Mouse (Mus musculus): ENCODE data around the gene Srprb.

DNA sequence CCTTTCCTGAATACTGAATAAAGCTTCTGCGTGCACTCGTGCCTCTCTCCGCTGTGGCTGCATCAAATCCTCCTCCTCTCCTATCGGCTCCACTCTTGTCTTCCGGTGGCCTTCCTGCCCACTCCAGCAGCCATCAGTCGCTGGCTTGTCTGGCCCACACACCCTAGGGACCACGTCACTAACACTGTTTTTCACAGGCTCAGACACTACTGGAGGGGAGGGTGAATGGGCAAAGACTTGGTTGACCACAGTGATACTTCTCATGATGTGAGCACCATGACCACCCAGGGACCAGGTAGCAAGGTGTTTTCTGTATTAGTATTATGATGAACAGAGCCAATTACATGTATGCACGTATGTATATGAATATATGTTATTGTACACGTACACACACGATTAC lies 55.7 kb downstream of the Srprb start:
- TF ChIP-seq ZNF384 (IDR thresholded peaks at IDR 0.05; ENCODE audit: low read depth, low read length) (no peak), CHD2 (IDR thresholded peaks at IDR 0.05; ENCODE audit: low read depth, low read length) (no peak)

Measured in ES-E14 (cell line).